Mouse (Mus musculus) testis, adult 2 months (tissue): ENCODE measurements around the gene Commd1.

Experiments
- CTCF ChIP-seq: fragments of 200-500 bp; IDR thresholded peaks from 2 replicates; pipeline ENCODE4 v1.5.1; 2012; ENCODE audit warnings: low read depth, mild to moderate bottlenecking, inconsistent platforms, low read length, moderate library complexity; ENCODE audit not compliant: control insufficient read depth, insufficient read depth, insufficient replicate concordance
- POLR2A ChIP-seq: fragments of 200-500 bp; IDR thresholded peaks from 2 replicates; pipeline ENCODE4 v1.6.1; 2012; ENCODE audit warnings: low read depth, mild to moderate bottlenecking, inconsistent platforms, low read length, moderate library complexity; ENCODE audit not compliant: control insufficient read depth

DNA sequence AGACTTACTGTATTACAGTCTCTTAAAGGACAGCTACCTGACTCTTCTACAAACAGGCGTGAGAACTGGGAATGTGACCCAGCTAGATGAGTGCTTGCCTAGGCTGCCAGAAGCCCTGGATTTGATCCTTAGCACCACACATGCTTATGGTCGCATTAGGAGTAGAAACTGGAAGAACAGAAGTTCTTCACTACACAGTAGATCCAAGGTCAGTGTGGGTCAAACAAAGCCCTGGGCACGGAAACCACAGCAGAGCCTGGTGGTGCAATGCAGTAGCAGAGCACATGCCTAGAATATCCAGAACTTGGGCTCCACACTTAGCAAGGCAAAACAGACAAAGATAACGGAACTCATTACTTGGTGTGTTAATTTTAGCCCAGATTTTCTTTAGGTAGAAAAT, 132.1 kb downstream of the Commd1 start:
- no peak for TF ChIP-seq CTCF
- TF ChIP-seq POLR2A: no peak
